Mouse (Mus musculus): ENCODE results near the gene Col4a3bp.

DNA sequence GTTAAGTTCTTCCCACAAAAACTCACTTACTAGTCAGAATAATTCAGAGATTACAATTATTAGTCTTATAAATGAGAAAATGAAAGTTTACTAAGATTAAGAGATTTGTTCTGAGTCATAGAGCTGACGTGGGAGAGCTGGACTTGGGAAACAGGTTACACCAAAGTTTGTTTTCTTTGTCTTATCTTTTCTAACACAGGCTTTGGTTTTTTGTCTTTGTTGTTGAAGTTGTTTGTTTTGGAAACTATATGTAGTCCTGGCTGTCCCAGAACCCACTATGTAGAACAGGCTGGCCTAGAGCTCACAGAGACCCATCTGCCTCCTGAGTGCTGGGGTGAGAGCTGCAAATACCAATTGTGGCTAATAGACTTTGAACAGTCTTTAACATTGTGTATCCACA lies 31.2 kb upstream of the Col4a3bp start:
- TF ChIP-seq CTCF (IDR thresholded peaks at IDR 0.05; ENCODE audit: borderline replicate concordance, extremely low read depth, insufficient read depth, insufficient read length) (no peak), POLR2A (IDR thresholded peaks at IDR 0.05; ENCODE audit: borderline replicate concordance, extremely low read depth, insufficient read depth, insufficient read length, poor library complexity, severe bottlenecking) (no peak)
